Mouse (Mus musculus) right cerebral cortex, adult 18-20 months (tissue): ENCODE measurements at regions not wholly inside any gene's neighbourhood (a gene's known extent, or its start where the extent isn't known, plus 50 kb on each side); places are given as distances from the start of the nearest gene placed in this dataset.

Experiments used
- DNase-seq: peaks from one replicate; pipeline ENCODE4 v3.0.0; 2022; ENCODE audit warnings: mixed read lengths

GRCm38 (mm10) chr13:117152655-117153054, 55.7 kb upstream of the Emb start:
- DNase-seq, result no peak

DNA sequence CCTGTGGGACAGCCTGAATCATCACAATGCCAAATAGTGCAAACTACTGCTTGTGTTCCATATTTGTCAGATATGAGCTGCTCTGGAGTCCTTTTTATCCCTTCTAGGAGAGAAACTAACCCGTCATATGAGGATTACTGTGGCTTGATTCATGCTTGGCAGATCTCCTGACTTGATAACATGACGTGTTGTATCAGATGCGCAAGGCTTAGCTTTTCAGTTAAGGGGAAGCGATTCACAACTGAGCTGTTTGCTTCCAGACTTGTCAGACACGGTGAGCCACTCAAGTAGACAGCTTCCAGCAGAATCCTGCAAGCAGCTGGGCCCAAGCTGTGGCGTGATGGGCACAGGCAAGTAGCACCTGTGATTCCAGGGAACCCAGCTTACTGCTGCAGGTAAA, 64.5 kb upstream of the Emb start:
- DNase-seq, result no peak

- no peak for DNase-seq
Observed at GRCm38 (mm10) chr13:117143255-117143654, 65.1 kb upstream of the Emb start.

GRCm38 (mm10) chr13:117134352-117134751, 74.0 kb upstream of the Emb start:
- no peak for DNase-seq

- DNase-seq, result no peak
Observed at GRCm38 (mm10) chr13:117132123-117132522, 76.2 kb upstream of the Emb start.

DNA sequence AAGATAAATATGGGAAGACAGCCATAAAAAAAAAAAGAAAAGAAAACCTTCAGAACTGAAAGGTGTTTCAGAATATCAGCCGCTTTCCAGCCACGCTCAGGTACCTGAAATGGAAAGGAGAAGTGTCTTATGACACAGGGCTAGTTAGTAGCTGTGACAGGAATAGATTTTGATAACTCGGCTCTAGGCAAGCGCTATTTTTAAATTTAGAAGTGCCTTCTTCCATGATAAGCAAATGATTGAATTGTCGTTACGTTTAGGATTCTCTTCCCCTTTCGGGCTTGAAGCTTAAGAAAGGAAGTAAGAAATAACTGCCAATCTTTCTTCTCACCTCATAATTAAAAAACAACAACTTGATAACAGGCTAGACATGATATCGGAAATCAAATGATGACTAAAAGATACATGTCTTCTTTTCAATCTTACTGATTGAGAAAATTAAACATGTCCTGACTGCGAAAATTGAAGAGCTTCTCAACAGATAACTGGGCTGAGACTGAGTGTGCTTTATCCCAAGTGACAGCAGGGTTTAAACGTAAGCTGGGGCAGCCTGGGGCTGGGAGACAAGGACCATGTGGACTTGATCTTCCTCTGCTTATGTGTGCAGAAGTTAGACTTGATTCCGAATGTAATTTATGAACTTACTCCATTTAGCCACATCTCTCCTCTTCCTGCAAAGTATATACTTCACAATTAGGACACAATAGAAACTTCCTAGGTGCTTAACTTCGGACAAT, 80.4 kb upstream of the Emb start:
- DNase-seq, result no peak

GRCm38 (mm10) chr13:117127116-117127728, 81.1 kb upstream of the Emb start:
- DNase-seq, result no peak

GRCm38 (mm10) chr13:117119636-117120035, 88.7 kb upstream of the Emb start:
- DNase-seq, result no peak

DNA sequence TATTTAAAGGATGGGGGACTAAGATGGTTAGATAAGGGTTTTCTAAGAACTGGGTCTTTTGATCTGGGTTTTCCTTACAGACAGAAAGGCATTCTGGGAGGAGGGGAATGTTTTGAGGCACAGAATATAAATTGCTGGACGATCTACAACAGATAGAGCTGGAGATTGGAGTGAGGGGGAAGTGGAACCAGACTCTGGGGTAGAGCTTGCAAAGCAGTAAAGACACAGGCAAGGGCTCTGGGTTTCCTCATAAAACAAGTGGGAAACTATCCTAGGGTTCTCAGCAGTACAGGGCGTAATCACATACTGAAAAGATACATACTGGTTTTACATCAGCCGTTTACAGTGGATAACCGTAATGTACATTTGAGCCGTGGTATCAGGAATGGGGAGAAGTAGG, 89.5 kb upstream of the Parp8 start:
- DNase-seq, result no peak

- DNase-seq, result peak; percentile 12
Observed at GRCm38 (mm10) chr13:117112424-117112823, 87.1 kb upstream of the Parp8 start.

DNA sequence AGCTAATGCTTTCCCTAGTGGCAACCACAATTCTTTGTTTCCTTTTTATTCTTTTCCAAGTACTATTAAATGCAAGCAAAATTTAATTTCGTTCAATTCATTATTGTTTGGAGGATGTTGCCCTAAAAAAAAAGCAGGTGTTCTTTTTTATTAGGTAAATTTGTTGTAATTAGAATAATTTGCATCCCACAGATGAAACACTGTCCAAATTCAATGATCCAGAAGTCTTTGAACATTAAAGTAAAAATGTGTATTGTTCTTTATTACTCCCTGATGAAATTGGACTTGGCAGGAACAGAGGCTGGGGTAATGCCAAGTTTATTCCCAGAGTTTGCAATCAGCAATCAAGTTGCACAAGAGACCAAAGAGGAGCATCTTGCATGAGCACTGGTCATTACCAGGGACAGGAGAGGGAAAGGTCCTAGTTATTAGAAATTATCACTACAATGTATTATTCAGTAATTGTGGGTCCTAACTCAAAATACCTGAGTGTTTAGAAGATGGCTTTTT, 79.9 kb upstream of the Parp8 start:
- DNase-seq, result no peak

DNA sequence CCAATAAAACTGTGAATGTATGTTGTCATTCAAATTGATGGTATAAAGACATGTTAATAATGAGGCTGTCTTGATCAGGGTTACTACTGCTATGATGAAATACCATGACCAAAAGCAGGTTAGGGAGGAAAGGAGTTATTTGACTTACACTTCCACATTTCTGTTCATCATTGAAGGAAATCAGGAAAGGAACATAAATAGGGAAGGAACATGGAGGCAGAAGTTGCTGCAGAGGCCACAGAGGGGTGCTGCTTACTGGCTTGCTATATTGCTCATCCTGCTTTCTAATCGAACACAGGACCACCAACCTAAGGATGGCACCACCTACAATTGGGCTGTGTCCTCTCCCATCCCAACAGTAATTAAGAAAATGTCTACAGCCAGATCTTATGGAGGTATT, 69.4 kb upstream of the Parp8 start:
- DNase-seq, result no peak

GRCm38 (mm10) chr13:117088629-117089028, 63.3 kb upstream of the Parp8 start:
- no peak for DNase-seq

- no peak for DNase-seq
Observed at GRCm38 (mm10) chr13:117082758-117083157, 57.4 kb upstream of the Parp8 start.

GRCm38 (mm10) chr13:117079316-117079715, 54.0 kb upstream of the Parp8 start:
- no peak for DNase-seq
